Mouse (Mus musculus): ENCODE data around the gene Timp4. TPM values are rescaled to one million over a fixed set of nuclear protein-coding genes. Genes with fewer than 3 reads are reported as not detected.

The Timp4 gene
- polyA plus RNA-seq, 1 experiment from 2014 or later: 0.27 TPM

- no peak overlapping the region for H3K4me3 ChIP-seq (ENCODE audit: low read depth, low read length)
- no peaks in the 10 kb centered on the region for H3K36me3 ChIP-seq (replicated peaks; ENCODE audit: control insufficient read depth, insufficient read depth, low read depth, low read length)
- DNase-seq (ENCODE audit: low spot score) (no peak), ATAC-seq (replicated peaks; ENCODE audit: insufficient number of reproducible peaks, low FRiP score, low TSS enrichment, low read depth) (no peak)
- no peak overlapping the region for H3K27ac ChIP-seq (replicated peaks; ENCODE audit: low read depth, low read length)
- no peak overlapping the region for H3K4me2 ChIP-seq (ENCODE audit: low read depth, low read length)
- no peaks in the 10 kb centered on the region for H3K9me3 ChIP-seq (replicated peaks; ENCODE audit: control insufficient read depth, low read length)
- no peaks in the 10 kb centered on the region for H3K27me3 ChIP-seq (ENCODE audit: control insufficient read depth, insufficient read depth, low read length)
- H3K4me1 ChIP-seq (ENCODE audit: control insufficient read depth, insufficient read depth, low read length): no peaks in the 10 kb centered on the region
- WGBS: 80% methylated on average over 4 of the region's 4 CpGs
- no peak overlapping the region for H3K9ac ChIP-seq (replicated peaks; ENCODE audit: low read length)
Measured at GRCm38 (mm10) chr6:115231836-115232235, 20.2 kb downstream of the Timp4 start.

DNA sequence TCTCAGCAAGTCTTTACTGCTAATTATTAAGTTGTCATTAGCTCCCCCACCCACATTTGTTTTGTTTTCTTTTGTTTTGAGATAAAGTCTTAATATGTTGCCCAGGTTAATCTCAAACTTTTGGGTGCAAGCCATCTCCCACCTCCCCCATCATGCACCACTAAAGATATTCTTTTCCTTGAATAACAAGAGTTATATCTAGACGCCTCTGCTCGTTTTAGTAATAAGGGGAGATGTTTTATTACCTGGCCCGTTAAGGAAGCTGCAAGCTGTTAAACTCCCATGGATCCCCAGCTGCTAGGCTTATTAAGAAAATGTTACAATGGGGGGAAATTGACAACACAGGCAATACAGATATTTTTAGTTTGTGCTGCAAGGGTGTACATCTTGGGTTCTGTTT lies 21.4 kb downstream of the Timp4 start:
- H3K9ac ChIP-seq (replicated peaks; ENCODE audit: low read length): no peak overlapping the region
- ATAC-seq (replicated peaks; ENCODE audit: insufficient number of reproducible peaks, low FRiP score, low TSS enrichment, low read depth): no peak
- no peak overlapping the region for H3K4me2 ChIP-seq (ENCODE audit: low read depth, low read length)
- H3K4me3 ChIP-seq (ENCODE audit: low read depth, low read length): no peak overlapping the region
- no peaks in the 10 kb centered on the region for H3K36me3 ChIP-seq (replicated peaks; ENCODE audit: control insufficient read depth, insufficient read depth, low read depth, low read length)
- WGBS: 77% methylated on average over 3 of the region's 3 CpGs
- H3K27me3 ChIP-seq (ENCODE audit: control insufficient read depth, insufficient read depth, low read length): no peaks in the 10 kb centered on the region
- H3K9me3 ChIP-seq (replicated peaks; ENCODE audit: control insufficient read depth, low read length): no peaks in the 10 kb centered on the region
- H3K27ac ChIP-seq (replicated peaks; ENCODE audit: low read depth, low read length): no peak overlapping the region
- no peak for DNase-seq (ENCODE audit: low spot score)
- no peaks in the 10 kb centered on the region for H3K4me1 ChIP-seq (ENCODE audit: control insufficient read depth, insufficient read depth, low read length)

DNA sequence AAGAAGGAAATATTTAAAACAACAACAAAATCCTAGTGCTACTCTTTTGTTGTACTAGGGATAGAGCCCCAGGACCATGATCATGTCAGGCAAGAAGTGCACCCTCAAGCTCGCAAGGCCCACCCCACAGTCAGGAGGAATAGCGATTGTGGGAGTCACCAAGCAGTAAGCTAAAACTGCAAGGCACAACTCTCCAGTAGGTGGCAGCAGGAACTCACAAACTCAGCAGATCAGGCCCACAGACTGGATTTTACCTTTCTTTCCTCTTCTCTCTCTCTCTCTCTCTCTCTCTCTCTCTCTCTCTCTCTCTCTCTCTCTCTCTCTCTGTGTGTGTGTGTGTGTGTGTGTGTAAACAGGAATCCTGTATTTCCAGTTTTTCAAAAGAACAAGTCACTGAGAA lies 24.5 kb downstream of the Timp4 start:
- H3K36me3 ChIP-seq (replicated peaks; ENCODE audit: control insufficient read depth, insufficient read depth, low read depth, low read length): no peaks in the 10 kb centered on the region
- ATAC-seq (replicated peaks; ENCODE audit: insufficient number of reproducible peaks, low FRiP score, low TSS enrichment, low read depth) (no peak), DNase-seq (ENCODE audit: low spot score) (peak; percentile 87)
- 3% methylated on average over 2 of the region's 2 CpGs for WGBS
- H3K4me1 ChIP-seq (ENCODE audit: control insufficient read depth, insufficient read depth, low read length): no peaks in the 10 kb centered on the region
- no peak overlapping the region for H3K4me2 ChIP-seq (ENCODE audit: low read depth, low read length)
- H3K27me3 ChIP-seq (ENCODE audit: control insufficient read depth, insufficient read depth, low read length): no peaks in the 10 kb centered on the region
- no peak overlapping the region for H3K27ac ChIP-seq (replicated peaks; ENCODE audit: low read depth, low read length)
- no peak overlapping the region for H3K9ac ChIP-seq (replicated peaks; ENCODE audit: low read length)
- H3K9me3 ChIP-seq (replicated peaks; ENCODE audit: control insufficient read depth, low read length): no peaks in the 10 kb centered on the region
- H3K4me3 ChIP-seq (ENCODE audit: low read depth, low read length): no peak overlapping the region

- no peak for DNase-seq (ENCODE audit: low spot score)
- Histone ChIP-seq H3K36me3 (replicated peaks; ENCODE audit: control insufficient read depth, insufficient read depth, low read depth, low read length) (no peaks in the 10 kb centered on the region), H3K27me3 (ENCODE audit: control insufficient read depth, insufficient read depth, low read length) (no peaks in the 10 kb centered on the region), H3K27ac (replicated peaks; ENCODE audit: low read depth, low read length) (no peak within 1 kb of the TSS), H3K4me2 (ENCODE audit: low read depth, low read length) (no peak within 1 kb of the TSS), H3K9ac (replicated peaks; ENCODE audit: low read length) (no peak within 1 kb of the TSS), H3K9me3 (replicated peaks; ENCODE audit: control insufficient read depth, low read length) (no peaks in the 10 kb centered on the region), H3K4me3 (ENCODE audit: low read depth, low read length) (no peak within 1 kb of the TSS), H3K4me1 (ENCODE audit: control insufficient read depth, insufficient read depth, low read length) (no peaks in the 10 kb centered on the region)
- no peak for ATAC-seq (replicated peaks; ENCODE audit: insufficient number of reproducible peaks, low FRiP score, low TSS enrichment, low read depth)
- 75% methylated on average over 4 of the region's 4 CpGs for WGBS
Measured at GRCm38 (mm10) chr6:115227043-115227442, 25.0 kb downstream of the Timp4 start, which contains the start of gene Gm17482. Gene Gm17482, plus strand, starts transcription at chr6:115227343.

- ATAC-seq (replicated peaks; ENCODE audit: insufficient number of reproducible peaks, low FRiP score, low TSS enrichment, low read depth) (no peak), DNase-seq (ENCODE audit: low spot score) (no peak)
- Histone ChIP-seq H3K36me3 (replicated peaks; ENCODE audit: control insufficient read depth, insufficient read depth, low read depth, low read length) (no peaks in the 10 kb centered on the region), H3K27ac (replicated peaks; ENCODE audit: low read depth, low read length) (no peak overlapping the region), H3K4me1 (ENCODE audit: control insufficient read depth, insufficient read depth, low read length) (no peaks in the 10 kb centered on the region), H3K4me3 (ENCODE audit: low read depth, low read length) (no peak overlapping the region), H3K9ac (replicated peaks; ENCODE audit: low read length) (no peak overlapping the region), H3K4me2 (ENCODE audit: low read depth, low read length) (no peak overlapping the region), H3K9me3 (replicated peaks; ENCODE audit: control insufficient read depth, low read length) (no peaks in the 10 kb centered on the region), H3K27me3 (ENCODE audit: control insufficient read depth, insufficient read depth, low read length) (no peaks in the 10 kb centered on the region)
- WGBS: 81% methylated on average over 3 of the region's 3 CpGs
Measured at GRCm38 (mm10) chr6:115225519-115225918, 26.5 kb downstream of the Timp4 start.

- H3K9me3 ChIP-seq (replicated peaks; ENCODE audit: control insufficient read depth, low read length): no peaks in the 10 kb centered on the region
- no peak for ATAC-seq (replicated peaks; ENCODE audit: insufficient number of reproducible peaks, low FRiP score, low TSS enrichment, low read depth)
- WGBS: 78% methylated on average over 8 of the region's 8 CpGs
- H3K27ac ChIP-seq (replicated peaks; ENCODE audit: low read depth, low read length): no peak overlapping the region
- no peaks in the 10 kb centered on the region for H3K4me1 ChIP-seq (ENCODE audit: control insufficient read depth, insufficient read depth, low read length)
- H3K36me3 ChIP-seq (replicated peaks; ENCODE audit: control insufficient read depth, insufficient read depth, low read depth, low read length): no peaks in the 10 kb centered on the region
- H3K27me3 ChIP-seq (ENCODE audit: control insufficient read depth, insufficient read depth, low read length): no peaks in the 10 kb centered on the region
- no peak overlapping the region for H3K4me3 ChIP-seq (ENCODE audit: low read depth, low read length)
- DNase-seq (ENCODE audit: low spot score): no peak
- no peak overlapping the region for H3K4me2 ChIP-seq (ENCODE audit: low read depth, low read length)
- H3K9ac ChIP-seq (replicated peaks; ENCODE audit: low read length): no peak overlapping the region
Measured at GRCm38 (mm10) chr6:115221215-115221641, 30.8 kb downstream of the Timp4 start.

- 44% methylated on average over 5 of the region's 5 CpGs for WGBS
- Histone ChIP-seq H3K27ac (replicated peaks; ENCODE audit: low read depth, low read length) (no peak overlapping the region), H3K4me1 (ENCODE audit: control insufficient read depth, insufficient read depth, low read length) (no peaks in the 10 kb centered on the region), H3K4me3 (ENCODE audit: low read depth, low read length) (no peak overlapping the region), H3K27me3 (ENCODE audit: control insufficient read depth, insufficient read depth, low read length) (no peaks in the 10 kb centered on the region), H3K9me3 (replicated peaks; ENCODE audit: control insufficient read depth, low read length) (no peaks in the 10 kb centered on the region), H3K4me2 (ENCODE audit: low read depth, low read length) (no peak overlapping the region), H3K36me3 (replicated peaks; ENCODE audit: control insufficient read depth, insufficient read depth, low read depth, low read length) (no peaks in the 10 kb centered on the region), H3K9ac (replicated peaks; ENCODE audit: low read length) (no peak overlapping the region)
- ATAC-seq (replicated peaks; ENCODE audit: insufficient number of reproducible peaks, low FRiP score, low TSS enrichment, low read depth) (no peak), DNase-seq (ENCODE audit: low spot score) (peak; percentile 7)
Measured at GRCm38 (mm10) chr6:115213129-115213528, 38.9 kb downstream of the Timp4 start.

DNA sequence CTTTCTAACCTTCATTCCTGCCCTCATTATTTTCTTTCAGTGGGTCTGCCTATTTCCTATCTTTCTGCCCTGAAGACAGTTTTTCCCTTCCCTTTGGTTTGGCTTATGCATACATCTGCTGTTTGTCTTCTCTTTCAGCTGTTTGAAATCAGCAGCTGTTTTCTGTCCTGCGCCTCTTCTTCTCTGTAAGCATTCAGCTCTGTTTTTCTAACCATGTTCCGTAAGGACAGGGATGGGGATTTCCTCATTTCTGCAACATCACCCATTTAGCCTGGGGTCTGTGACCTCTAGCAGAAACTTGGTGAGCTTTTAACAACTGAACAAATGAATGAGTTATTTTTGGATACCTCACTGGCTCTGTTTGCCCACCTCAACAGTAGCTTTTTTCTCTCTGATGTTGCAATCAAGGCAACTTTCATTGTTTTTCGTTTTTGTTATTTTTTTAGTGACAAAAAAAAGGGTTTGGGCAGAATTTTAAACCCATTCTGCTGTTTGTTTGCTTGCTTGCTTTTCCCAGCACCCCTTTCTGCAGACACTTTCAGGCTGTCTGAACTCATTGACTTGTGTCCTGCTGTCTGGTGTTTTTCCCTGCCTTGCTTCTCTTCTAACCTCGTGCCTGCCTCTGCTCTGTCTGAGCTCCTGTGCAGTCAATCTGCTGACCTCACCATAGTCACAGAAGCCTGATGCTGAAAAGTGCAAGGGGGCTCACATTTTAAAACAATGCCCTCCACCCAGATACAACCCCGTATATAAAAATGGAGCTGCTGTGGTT lies 39.7 kb downstream of the Timp4 start:
- Histone ChIP-seq H3K9me3 (replicated peaks; ENCODE audit: control insufficient read depth, low read length) (no peaks in the 10 kb centered on the region), H3K27me3 (ENCODE audit: control insufficient read depth, insufficient read depth, low read length) (no peaks in the 10 kb centered on the region), H3K4me2 (ENCODE audit: low read depth, low read length) (no peak overlapping the region), H3K4me1 (ENCODE audit: control insufficient read depth, insufficient read depth, low read length) (no peaks in the 10 kb centered on the region), H3K4me3 (ENCODE audit: low read depth, low read length) (no peak overlapping the region), H3K36me3 (replicated peaks; ENCODE audit: control insufficient read depth, insufficient read depth, low read depth, low read length) (no peaks in the 10 kb centered on the region), H3K9ac (replicated peaks; ENCODE audit: low read length) (no peak overlapping the region), H3K27ac (replicated peaks; ENCODE audit: low read depth, low read length) (no peak overlapping the region)
- 51% methylated on average over 5 of the region's 5 CpGs for WGBS
- ATAC-seq (replicated peaks; ENCODE audit: insufficient number of reproducible peaks, low FRiP score, low TSS enrichment, low read depth): no peak
- DNase-seq (ENCODE audit: low spot score): no peak
